Mouse (Mus musculus): Measurements from ENCODE around the gene Csn1s1.

The Csn1s1 gene

GRCm38 (mm10) chr5:87665908-87666307, at the start of gene Csn1s1:
Csn1s1 (plus strand) TSS chr5:87666208.
- DNase-seq (ENCODE audit: low spot score) = no peak

- DNase-seq (ENCODE audit: low spot score) = no peak
These were observed 43.3 kb upstream of the Csn1s1 start for GRCm38 (mm10) chr5:87622681-87623080.

GRCm38 (mm10) chr5:87642787-87643186, 23.2 kb upstream of the Csn1s1 start:
- peak; percentile 27 for DNase-seq (ENCODE audit: low spot score)

- DNase-seq (ENCODE audit: low spot score) = no peak
These were observed 33.5 kb downstream of the Csn1s1 start, which contains the start of gene Csn2 for GRCm38 (mm10) chr5:87699530-87699929. Csn2 (minus strand) TSS chr5:87699630.

GRCm38 (mm10) chr5:87705891-87706290, 39.9 kb downstream of the Csn1s1 start:
- no peak for DNase-seq (ENCODE audit: low spot score)
